Mouse (Mus musculus) brain, adult 10 weeks (tissue): ENCODE measurements around the gene Lrrfip2. TPM values are rescaled to one million over a fixed set of nuclear protein-coding genes. Genes with fewer than 3 reads are reported as not detected.

Source experiments
- polyA plus RNA-seq: library from polyadenylated mRNA; stranded (reverse); fragments of 350-450 nt; fragmentation: Illumina TruSeq; extraction: RNeasy Lipid Tissue Mini Kit (QIAGEN cat#74804); gene quantifications from one replicate; pipeline ENCODE4 v1.2.3, GENCODE M21; 2015; ENCODE audit warnings: low read depth, low replicate concordance

The Lrrfip2 gene
- polyA plus RNA-seq: 34.5 TPM

GRCm38 (mm10) chr9:111117126-111117642, at the start of gene Lrrfip2:
Gene Lrrfip2 (plus strand): TSS chr9:111117592.

DNA sequence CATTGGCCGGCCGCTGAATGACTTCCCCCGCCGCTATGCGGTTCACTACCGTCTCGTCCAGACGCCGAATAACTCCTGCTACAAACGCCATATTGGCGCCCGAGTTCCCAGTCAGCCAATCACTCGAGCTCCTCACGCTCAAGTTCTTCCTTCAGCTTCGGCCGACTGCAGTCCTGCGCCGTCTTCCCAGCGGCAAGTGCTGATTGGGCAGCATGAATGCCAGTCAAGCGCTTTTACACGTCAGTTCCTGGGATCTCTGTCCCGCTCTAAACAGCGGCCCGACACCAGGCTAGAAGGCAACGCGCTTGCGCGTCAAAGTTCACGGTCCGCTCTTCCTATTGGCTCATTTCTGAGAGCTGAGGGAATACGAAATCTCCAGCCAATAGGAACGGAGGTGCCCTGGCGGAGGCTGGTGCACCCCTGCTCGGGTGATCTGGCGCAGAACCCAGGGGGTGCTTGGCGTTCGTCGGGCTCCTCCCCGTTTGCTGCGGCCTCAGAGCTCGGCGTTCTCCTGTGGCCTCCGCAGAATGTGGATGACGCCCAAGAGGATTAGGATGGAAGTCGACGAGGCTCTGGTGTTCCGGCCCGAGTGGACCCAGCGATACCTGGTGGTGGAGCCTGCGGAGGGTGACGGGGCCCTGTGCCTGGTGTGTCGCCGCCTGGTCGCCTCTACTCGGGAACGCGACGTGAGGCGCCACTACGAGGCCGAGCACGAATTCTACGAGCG, 154.2 kb downstream of the Lrrfip2 start, which contains the start of the genes Mlh1 and Epm2aip1:
TSS of gene Mlh1 (minus strand) at position 358 of the 727 bp plus-strand sequence.
TSS of gene Epm2aip1 (plus strand) at position 496 of the 727 bp plus-strand sequence.

Other genes with a start within 250 kb of the Lrrfip2 start
- 7.3 TPM for gene Als2cl, start 237.7 kb upstream of the Lrrfip2 start, polyA plus RNA-seq
- 5.3 TPM for gene Tmie, start 237.5 kb upstream of the Lrrfip2 start, polyA plus RNA-seq
- not detected for gene Fam240a, start 200.7 kb upstream of the Lrrfip2 start, polyA plus RNA-seq
- gene Tdgf1, start 171.4 kb upstream of the Lrrfip2 start, polyA plus RNA-seq: 0.98 TPM
- gene Lrrc2, start 166.0 kb upstream of the Lrrfip2 start, polyA plus RNA-seq: 2.5 TPM
- 0.24 TPM for gene Rtp3, start 127.0 kb upstream of the Lrrfip2 start, polyA plus RNA-seq
- gene Ltf, start 98.3 kb upstream of the Lrrfip2 start, polyA plus RNA-seq: 3.2 TPM
- 2.9 TPM for gene Ccrl2, start 60.1 kb upstream of the Lrrfip2 start, polyA plus RNA-seq
- 18.5 TPM for gene Mlh1, start 154.2 kb downstream of the Lrrfip2 start, polyA plus RNA-seq
- 83.8 TPM for gene Epm2aip1, start 154.3 kb downstream of the Lrrfip2 start, polyA plus RNA-seq
- gene Trank1, start 194.1 kb downstream of the Lrrfip2 start, polyA plus RNA-seq: 188 TPM